ENCODE assay signal across 8 mouse cellular contexts in the genomic region with DNA sequence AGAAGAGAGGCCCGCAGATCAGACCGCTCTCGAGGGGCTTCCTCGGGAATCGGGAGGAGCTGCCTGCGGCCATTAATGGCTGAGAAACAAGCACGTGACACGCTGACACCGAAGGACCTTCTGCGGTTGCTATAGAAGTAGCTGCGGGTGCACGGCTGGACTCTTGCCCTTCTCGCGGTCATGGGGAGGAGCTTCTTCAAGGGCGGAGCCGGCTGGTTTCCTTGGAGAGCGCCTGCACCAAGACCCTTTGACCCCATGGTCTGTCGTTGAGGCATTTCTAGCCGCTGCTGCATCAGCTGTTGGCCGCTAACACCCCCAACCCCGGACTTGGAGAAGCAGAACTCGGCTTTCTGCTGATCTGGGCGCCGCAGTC. TPM values are rescaled to one million over a fixed set of nuclear protein-coding genes. Genes with fewer than 3 reads are reported as not detected.
DNase-seq lines count a peak whose midpoint lies in the region; ATAC-seq and TF ChIP-seq lines count a peak whose summit lies in the region.

A gene (minus strand): TSS at position 114 of the 373 bp plus-strand sequence.

- peak within 1 kb of the TSS; percentile 85 for H3K4me3 ChIP-seq in neural tube, embryonic 11.5 days (ENCODE audit: low read depth, low read length)
- peak within 1 kb of the TSS; percentile 66 for H3K4me3 ChIP-seq in hindbrain, postnatal 0 days (ENCODE audit: low read length)

- intact Hi-C loops in gastrocnemius, postnatal 14 days (cut with DNase I; ENCODE audit: low total_unique reads): no loop called here

- peak within 1 kb of the TSS; percentile 94 for H3K27ac ChIP-seq in neural tube, embryonic 11.5 days (ENCODE audit: low read depth, low read length)
- H3K27ac ChIP-seq in hindbrain, postnatal 0 days: peak within 1 kb of the TSS; percentile 98

- peaks cover 19% of the 10 kb centered on the region for H3K36me3 ChIP-seq in neural tube, embryonic 11.5 days (ENCODE audit: control insufficient read depth, insufficient read depth, low read length)
- peaks cover 12% of the 10 kb centered on the region; the same call in 1 of the 2 replicates for H3K36me3 ChIP-seq in hindbrain, postnatal 0 days (ENCODE audit: insufficient read depth, low read length)

- no peaks in the 10 kb centered on the region for H3K27me3 ChIP-seq in neural tube, embryonic 11.5 days (ENCODE audit: control insufficient read depth, insufficient read depth, low read length)
- no peaks in the 10 kb centered on the region for H3K27me3 ChIP-seq in hindbrain, postnatal 0 days (ENCODE audit: insufficient read depth, low read length)

- no peak for DNase-seq in neural tube, embryonic 11.5 days (ENCODE audit: low spot score)
- no peak for DNase-seq in neural tube, embryonic 10.5 days (ENCODE audit: extremely low spot score, low spot score)
- peak; percentile 98 for DNase-seq in embryo, embryonic 10 days (ENCODE audit: low spot score)
- DNase-seq in gastrocnemius, postnatal 14 days: peak; percentile 95
- peak; percentile 94 for DNase-seq in hindbrain, postnatal 0 days (ENCODE audit: low spot score)
- peak; percentile 82 for DNase-seq in left cerebral cortex, adult 11 months (ENCODE audit: low spot score)
- DNase-seq in lung, postnatal 25 days (ENCODE audit: low spot score): peak; percentile 91
- DNase-seq in right cerebral cortex, postnatal 36 days (ENCODE audit: low spot score in 2 of 2): peak; percentile 79 to 83

- H3K4me2 ChIP-seq in neural tube, embryonic 11.5 days (ENCODE audit: low read depth): peak within 1 kb of the TSS; percentile 96
- peak within 1 kb of the TSS; percentile 80 for H3K4me2 ChIP-seq in hindbrain, postnatal 0 days (ENCODE audit: low read depth, low read length)

- no peak; the same call in 1 of the 2 replicates for TF ChIP-seq CTCF in hindbrain, postnatal 0 days (IDR thresholded peaks at IDR 0.05; ENCODE audit: low read depth)

- peak within 1 kb of the TSS; percentile 89 for H3K9ac ChIP-seq in neural tube, embryonic 11.5 days (ENCODE audit: low read length)
- peak within 1 kb of the TSS; percentile 75 for H3K9ac ChIP-seq in hindbrain, postnatal 0 days (replicated peaks; ENCODE audit: low read length)

- no peaks in the 10 kb centered on the region for H3K9me3 ChIP-seq in neural tube, embryonic 11.5 days (ENCODE audit: control insufficient read depth, low read length)
- no peaks in the 10 kb centered on the region for H3K9me3 ChIP-seq in hindbrain, postnatal 0 days (ENCODE audit: low read length)

- peak; percentile 58 for ATAC-seq in neural tube, embryonic 11.5 days (ENCODE audit: insufficient read depth, low FRiP score, low TSS enrichment)
- peak; percentile 70 for ATAC-seq in hindbrain, postnatal 0 days

- H3K4me1 ChIP-seq in neural tube, embryonic 11.5 days (ENCODE audit: control insufficient read depth, insufficient read depth, low read length): peaks cover 71% of the 10 kb centered on the region
- H3K4me1 ChIP-seq in hindbrain, postnatal 0 days (ENCODE audit: insufficient read depth, low read length): peaks cover 55% of the 10 kb centered on the region

- under 1% methylated on average over 24 of the region's 24 CpGs for WGBS in neural tube, embryonic 11.5 days
- WGBS in hindbrain, postnatal 0 days: under 1% methylated on average over 24 of the region's 24 CpGs

RNA-seq across cellular contexts. Expression of the gene that starts here (rescaled TPM):
- polyA plus RNA-seq in neural tube, embryonic 11.5 days (2014; fragmentation: Nextera tagmentation; extraction: Ambion mirVana): 327 and 334 TPM in 2 replicates
- total RNA-seq in gastrocnemius, postnatal 14 days (2021): 10 to 100 TPM; 80.2 to 81.3 TPM
- total RNA-seq in hindbrain, postnatal 0 days (2014; rRNA removed): 271 and 273 TPM in 2 replicates
- polyA plus RNA-seq in hindbrain, postnatal 0 days (2015; fragmentation: Nextera tagmentation; extraction: Ambion mirVana): 369 and 370 TPM in 2 replicates

Comparison
In these comparisons a context has a peak if more than half of its experiments do, and no peak if none do; other contexts are left out.
1. DNase-seq: peak in embryo, embryonic 10 days (single experiment), gastrocnemius, postnatal 14 days (single experiment), hindbrain, postnatal 0 days (single experiment), left cerebral cortex, adult 11 months (single experiment), lung, postnatal 25 days (single experiment) and right cerebral cortex, postnatal 36 days (2 of 2); none in neural tube, embryonic 11.5 days (single experiment) and neural tube, embryonic 10.5 days (single experiment).